Mouse (Mus musculus): ENCODE data around the gene Dapk2.

- no peak for TF ChIP-seq CTCF (IDR thresholded peaks at IDR 0.05; ENCODE audit: insufficient read depth, low read length)
- TF ChIP-seq POLR2A (IDR thresholded peaks at IDR 0.05; ENCODE audit: borderline replicate concordance, extremely low read depth, low read depth, low read length), result no peak
Observed at GRCm38 (mm10) chr9:66211420-66211819, 53.4 kb downstream of the Dapk2 start.
